Mouse (Mus musculus) c-Kit-positive CD71-positive TER-119-positive erythroid progenitor cells, embryonic 14.5 days (primary cell): ENCODE data around the gene Mtss1l.
"Not testable (repeated sequence)": the region's sequence is repeated elsewhere in the genome, so short reads cannot be mapped to it uniquely, and the experiment has no call there.

Experiments used
- DNase-seq: peaks from one replicate; pipeline ENCODE4 v3.0.0-alpha.2; 2013; ENCODE audit warnings: low spot score

The Mtss1l gene

DNA sequence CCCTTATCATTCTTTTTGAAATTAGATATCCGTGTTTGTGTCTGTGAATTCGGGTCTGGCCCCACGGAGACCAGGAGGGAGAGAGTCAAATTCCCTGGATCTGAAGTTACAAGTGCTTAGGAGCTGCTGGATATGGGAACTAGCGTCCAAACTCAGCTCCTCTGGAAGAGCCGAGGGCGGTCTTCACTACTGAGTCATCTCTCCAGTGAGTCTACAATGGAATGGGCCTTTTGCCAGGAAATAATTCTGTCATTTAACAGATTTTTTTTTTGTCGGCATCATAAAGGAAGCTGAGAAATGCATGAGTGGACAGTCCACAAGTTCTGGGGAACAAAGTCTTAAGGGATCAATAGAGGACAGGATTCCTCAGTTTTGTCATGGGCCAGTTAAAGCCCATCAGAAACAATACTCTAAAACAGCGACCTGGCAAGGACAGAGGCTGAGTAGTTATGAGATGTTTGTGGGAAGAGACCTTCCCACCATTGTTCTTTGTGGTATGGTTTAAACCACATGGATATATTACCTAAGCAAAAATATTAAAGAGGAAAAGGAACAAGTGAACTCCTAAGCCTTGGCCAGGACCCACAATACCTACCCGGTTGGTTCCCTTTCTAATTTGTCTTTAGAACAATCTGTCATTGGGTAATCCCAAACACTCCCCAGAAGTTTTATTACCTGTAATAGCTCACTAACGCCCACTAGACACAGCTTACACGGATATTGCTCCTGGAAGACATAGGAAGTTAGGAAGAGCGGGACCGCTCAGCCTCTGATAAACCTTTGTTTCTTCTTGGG lies 58.8 kb downstream of the Mtss1l start:
- no peak for DNase-seq

DNA sequence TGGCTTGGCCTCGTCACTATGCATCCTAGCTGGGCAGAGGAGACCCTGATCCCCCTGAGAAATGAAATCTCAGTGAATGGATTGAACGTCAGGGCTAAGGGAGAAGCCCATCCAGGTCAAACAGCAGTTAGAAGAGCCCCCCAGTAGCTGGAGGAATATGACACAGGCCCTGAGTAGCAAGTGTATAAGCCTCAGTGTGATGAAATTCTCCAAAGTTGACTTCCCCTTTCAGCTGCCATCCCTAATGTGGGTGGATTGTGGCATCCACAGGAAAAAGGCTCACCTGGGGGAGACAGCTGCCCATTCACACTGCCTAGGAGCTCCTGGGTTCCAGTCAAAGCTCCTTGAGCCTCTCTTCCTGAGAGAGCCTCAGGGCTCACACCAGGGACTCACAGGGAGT lies 64.1 kb downstream of the Mtss1l start:
- DNase-seq: no peak

DNA sequence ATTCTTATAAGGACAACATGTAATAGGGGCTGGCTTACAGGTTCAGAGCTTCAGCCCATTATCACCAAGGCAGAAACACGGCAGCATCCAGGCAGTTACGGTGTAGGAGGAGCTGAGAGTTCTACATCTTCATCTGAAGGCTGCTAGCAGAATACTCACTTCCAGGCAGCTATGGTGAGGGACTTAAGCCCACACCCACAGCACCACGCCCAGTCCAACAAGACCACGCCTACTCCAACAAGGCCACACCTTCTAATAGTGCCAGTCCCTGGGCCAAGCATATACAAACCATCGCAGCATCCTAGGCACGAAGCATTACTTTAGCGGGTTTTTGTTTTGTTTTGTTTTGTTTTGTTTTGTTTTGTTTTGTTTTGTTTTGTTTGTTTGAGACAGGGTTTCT lies 65.2 kb downstream of the Mtss1l start:
- DNase-seq: not testable (repeated sequence)

DNA sequence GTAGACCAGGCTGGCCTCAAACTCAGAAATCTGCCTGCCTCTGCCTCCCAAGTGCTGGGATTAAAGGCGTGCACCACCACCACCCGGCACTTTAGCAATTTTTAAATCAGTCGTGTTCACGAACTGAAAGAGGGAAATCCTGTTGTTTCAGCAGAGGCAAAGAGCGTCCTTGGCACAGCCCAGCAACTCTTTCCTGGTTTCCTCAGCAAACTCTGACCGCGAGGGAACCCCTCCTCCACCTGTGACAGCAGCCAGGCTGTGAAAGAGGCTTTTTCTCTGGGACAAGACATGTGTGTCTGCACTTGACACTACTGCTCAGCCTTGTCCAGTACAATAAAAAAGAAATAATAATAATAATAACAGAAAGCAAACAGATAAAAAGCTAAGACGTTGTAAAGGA lies 65.7 kb downstream of the Mtss1l start:
- no peak for DNase-seq

DNA sequence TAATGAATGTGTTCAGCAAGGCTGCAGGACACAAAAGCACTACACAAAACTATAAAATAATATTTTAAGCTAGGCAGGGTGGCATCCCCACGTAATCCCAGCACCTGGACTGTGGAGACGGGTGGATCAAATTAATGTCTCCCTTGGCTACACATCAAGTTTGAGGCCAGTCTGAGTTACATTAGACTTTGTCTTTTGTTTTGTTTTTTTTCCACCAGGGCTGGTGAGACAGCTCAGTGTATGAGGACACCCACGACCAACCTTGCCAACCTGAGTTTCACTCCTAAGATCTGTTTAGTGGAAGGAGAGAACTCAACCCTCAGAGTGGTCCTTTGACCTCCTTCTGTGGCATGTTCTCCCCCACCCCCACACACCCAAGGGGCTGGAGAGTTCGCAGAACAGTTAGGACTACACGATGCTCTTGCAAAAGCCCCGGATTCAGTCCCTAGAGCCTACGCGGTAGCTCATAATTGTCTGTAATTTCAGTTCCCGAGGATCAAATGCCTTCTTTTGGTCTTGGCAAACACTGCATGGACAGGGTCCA lies 66.2 kb downstream of the Mtss1l start:
- DNase-seq: no peak

DNA sequence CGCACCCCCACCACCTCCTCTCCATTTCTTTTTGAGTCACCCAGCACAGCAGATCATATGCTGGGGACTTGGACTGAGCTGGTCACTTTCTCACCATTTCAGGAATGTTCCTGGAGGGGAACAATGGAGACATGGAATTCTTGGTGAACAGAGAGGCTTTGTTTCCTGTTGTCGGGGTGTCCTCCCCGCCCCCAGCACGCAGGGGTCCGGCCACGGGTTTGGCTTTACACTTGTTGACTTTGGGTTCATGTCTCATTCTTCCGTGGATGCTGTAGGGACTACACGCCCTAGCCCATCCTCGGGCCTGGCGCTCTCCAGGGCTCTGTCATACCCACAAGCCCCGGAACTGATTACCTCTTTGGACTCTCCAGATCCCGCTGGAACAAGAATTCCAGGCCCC lies 67.7 kb downstream of the Mtss1l start:
- DNase-seq: no peak

DNA sequence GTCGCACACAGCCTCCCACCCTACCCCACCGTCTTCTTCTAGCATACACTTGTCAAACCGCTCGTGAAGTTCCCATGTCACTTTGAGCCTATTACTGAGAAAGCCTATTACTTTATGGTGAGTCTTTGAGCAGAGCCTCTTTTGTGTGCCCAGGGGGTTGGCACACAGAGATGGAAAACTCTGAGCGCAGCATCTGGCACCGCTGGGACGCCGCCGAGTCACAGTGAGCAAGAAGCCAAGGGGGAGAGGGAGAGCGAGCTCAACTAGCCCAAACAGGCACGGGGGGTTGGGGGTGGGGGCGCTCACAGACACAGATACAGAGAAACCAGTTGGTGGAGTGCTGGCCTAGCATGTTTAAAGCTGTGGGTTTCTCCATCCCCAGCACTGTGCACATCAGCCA lies 68.3 kb downstream of the Mtss1l start:
- no peak for DNase-seq

DNA sequence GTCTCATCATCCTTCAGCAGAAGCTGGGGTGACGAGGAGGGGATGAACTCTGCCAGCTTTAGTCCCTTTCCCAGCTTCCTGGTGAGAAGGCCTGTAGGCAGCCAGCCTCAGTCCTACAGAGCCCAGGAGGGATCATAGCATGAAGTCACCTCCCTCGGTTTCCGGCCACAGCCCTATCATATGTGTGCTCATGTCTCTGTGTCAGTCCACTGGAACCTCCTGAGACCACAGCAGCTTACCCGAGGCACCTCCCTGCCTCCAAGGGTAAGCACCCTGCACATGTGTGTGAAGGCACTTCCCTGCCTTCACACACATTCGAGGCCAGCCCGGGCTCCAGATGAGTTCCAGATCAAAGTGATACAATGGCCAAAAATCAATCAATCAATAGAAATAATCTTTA lies 69.0 kb downstream of the Mtss1l start:
- no peak for DNase-seq
